Mouse (Mus musculus) bone marrow, adult 2 months (tissue): Measurements from ENCODE around the gene Smok2b. TPM values are rescaled to one million over a fixed set of nuclear protein-coding genes. Genes with fewer than 3 reads are reported as not detected.
"Not testable (repeated sequence)": the region's sequence is repeated elsewhere in the genome, so short reads cannot be mapped to it uniquely, and the experiment has no call there.

ENCODE experiments used
- H3K27ac ChIP-seq: fragments of 200-500 bp; 2 replicates; pipeline ENCODE4 v1.5.1; 2012; ENCODE audit warnings: low read depth, mild to moderate bottlenecking, control low read depth, inconsistent platforms, low read length; ENCODE audit not compliant: control insufficient read depth, poor library complexity, insufficient read depth
- H3K4me1 ChIP-seq: fragments of 200-500 bp; 2 replicates; pipeline ENCODE4 v1.6.1; 2011; ENCODE audit warnings: low read length; ENCODE audit not compliant: control insufficient read depth, insufficient read depth
- H3K4me3 ChIP-seq: fragments of 200-500 bp; replicated peaks from 2 replicates; pipeline ENCODE3; 2011; ENCODE audit warnings: mild to moderate bottlenecking, low read depth, low read length, control low read depth; ENCODE audit not compliant: control insufficient read depth
- CTCF ChIP-seq: fragments of 200-500 bp; IDR thresholded peaks from 2 replicates; pipeline ENCODE4 v1.5.1; 2011; ENCODE audit warnings: low read length, control low read depth; ENCODE audit not compliant: control insufficient read depth, insufficient read depth
- POLR2A ChIP-seq: fragments of 200-500 bp; IDR thresholded peaks from 2 replicates; pipeline ENCODE4 v1.6.1; 2011; ENCODE audit warnings: low read depth, mild to moderate bottlenecking, control low read depth, low read length, borderline replicate concordance; ENCODE audit not compliant: control insufficient read depth
- WGBS: fragments of 180-500 bp; shearing (Covaris S2); methylation state at CpG from one replicate; pipeline ENCODE4 v1.1.7; 2018; 5-methylcytosine and 5-hydroxymethylcytosine counted together
- polyA plus RNA-seq: library from polyadenylated mRNA; stranded (reverse); fragments of >200 nt; gene quantifications from 2 replicates; pipeline ENCODE4 v1.2.4, GENCODE M21; 2011; ENCODE audit warnings: low replicate concordance; ENCODE audit not compliant: missing spikeins, insufficient read depth, insufficient read length

Gene Smok2b
- polyA plus RNA-seq, 1 experiment, result not detected

DNA sequence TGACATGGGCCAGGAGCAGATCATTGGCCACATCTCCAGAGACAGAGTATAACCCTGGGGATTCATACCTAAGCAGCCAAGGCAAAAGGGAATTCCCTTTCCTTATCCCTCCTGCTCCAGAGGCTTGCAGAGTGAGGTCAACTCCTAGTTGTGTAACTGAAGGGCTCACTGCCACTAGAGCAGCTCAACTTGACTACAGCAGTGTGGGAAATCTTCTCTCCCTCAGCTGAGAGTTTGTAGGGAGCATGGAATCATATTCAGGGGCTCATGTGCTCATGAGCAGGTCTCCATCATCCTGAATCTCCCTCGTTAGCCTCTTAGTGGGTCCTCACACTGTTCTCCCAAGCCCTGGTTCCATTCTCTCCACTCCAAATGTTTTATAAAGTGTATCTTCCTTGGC lies 24.8 kb upstream of the Smok2b start:
- not testable (repeated sequence) for H3K4me1 ChIP-seq, H3K27ac ChIP-seq, H3K4me3 ChIP-seq
- WGBS, result 66% methylated on average over 1 of the region's 1 CpGs

DNA sequence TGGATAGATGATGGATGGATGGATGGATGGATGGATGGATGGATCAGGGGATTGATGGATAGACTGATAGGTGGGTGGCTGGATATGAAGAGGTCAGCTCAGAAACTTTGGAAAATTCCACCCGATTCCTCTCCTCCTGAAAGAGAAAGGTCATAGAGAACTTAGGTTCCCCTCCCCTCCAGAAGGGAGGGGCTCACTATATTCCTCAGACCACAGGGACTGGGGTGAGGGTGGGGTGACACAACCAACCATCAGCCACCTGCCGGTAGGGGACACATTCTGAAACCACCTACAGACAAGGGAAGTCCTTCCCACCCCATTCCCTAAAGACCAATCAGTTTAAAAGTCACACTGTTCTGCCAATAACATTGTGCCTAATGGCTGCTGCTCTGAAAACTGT lies 23.6 kb upstream of the Smok2b start:
- WGBS, result 82% methylated on average over 2 of the region's 2 CpGs
- no peaks in the 10 kb centered on the region for H3K4me1 ChIP-seq
- TF ChIP-seq POLR2A (no peak), CTCF (no peak)

DNA sequence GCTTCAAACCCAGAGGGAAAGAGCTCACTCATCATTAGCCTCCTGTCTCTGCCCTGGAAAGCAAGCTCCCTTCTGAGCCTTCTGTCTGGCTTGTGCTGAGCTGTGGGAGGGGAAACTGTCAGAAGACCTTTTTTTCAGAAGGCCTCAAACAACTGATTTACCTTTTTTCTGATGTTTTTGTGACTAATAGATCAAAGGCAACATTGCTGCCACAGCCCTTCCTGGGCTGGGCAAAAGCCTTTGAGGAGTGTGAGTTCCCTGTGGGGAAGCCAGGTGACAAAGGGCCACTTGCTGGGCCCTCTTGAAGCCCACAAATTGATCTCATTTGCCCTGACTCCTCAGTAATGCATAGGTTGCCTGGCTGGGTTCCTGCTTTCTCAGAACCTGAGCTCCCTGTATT lies 21.6 kb upstream of the Smok2b start:
- not testable (repeated sequence) for H3K4me3 ChIP-seq, H3K27ac ChIP-seq, H3K4me1 ChIP-seq

More for the DNA sequence above, 23.6 kb upstream of the Smok2b start:
- Histone ChIP-seq H3K27ac (no peak overlapping the region), H3K4me3 (no peak overlapping the region)

DNA sequence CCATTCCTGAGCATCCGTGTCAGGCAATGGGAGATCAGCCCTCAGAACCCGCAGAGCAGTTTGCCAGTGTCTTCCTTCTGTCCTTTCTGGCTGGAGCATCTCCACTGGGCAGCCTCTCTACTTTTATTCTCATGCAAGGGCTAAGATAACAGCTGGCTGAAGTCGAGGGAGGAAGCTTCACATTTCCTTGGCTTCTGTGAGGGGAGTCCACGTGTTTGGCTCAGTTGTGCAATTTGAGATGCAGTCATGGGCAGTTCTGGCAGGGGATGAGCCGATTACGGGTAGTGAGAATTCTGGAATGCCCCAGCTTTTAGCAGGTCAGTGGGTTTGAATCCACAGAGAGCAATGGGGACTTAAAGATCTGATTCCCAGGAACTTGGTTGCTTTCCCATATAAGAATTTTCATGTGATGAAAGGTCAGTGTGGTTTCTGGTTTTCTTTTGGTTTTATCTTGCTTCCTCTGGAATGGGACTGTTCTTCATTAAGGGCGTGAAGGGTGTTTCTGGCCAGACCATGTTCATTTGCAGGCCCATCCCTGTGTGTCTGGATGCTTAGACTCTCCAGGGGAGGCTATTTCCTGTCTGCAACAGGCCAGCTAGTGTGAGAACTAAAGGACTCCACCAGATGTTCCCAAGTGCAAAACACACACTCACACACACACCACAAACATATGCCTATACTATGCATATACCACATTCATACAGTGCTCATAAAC lies 17.8 kb upstream of the Smok2b start:
- Histone ChIP-seq H3K27ac (no peak overlapping the region), H3K4me3 (no peak overlapping the region), H3K4me1 (no peaks in the 10 kb centered on the region)
- 60% methylated on average over 7 of the region's 7 CpGs for WGBS
- no peak for TF ChIP-seq CTCF
- TF ChIP-seq POLR2A, result no peak

DNA sequence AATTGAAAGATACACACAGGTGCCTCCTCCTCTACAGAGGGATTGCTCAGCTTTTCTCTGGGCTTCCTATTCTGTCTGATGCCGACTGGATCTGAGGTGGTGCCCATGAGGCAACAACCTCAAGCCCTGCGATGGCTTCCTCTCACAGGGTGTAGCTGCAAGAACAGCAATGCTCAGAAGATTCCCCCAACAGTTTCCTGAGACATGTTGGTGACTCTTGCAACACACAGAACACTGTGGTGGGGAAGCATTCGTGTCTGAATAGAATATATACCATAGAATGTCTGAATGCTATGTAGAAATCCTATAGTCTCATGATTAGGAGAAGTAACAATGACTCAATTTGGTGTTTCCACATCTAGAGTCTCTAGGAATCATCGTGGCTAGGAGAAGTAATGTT lies 15.9 kb upstream of the Smok2b start:
- WGBS, result 43% methylated on average over 4 of the region's 4 CpGs
- Histone ChIP-seq H3K27ac (no peak overlapping the region), H3K4me1 (no peaks in the 10 kb centered on the region), H3K4me3 (no peak overlapping the region)
- no peak for TF ChIP-seq CTCF

DNA sequence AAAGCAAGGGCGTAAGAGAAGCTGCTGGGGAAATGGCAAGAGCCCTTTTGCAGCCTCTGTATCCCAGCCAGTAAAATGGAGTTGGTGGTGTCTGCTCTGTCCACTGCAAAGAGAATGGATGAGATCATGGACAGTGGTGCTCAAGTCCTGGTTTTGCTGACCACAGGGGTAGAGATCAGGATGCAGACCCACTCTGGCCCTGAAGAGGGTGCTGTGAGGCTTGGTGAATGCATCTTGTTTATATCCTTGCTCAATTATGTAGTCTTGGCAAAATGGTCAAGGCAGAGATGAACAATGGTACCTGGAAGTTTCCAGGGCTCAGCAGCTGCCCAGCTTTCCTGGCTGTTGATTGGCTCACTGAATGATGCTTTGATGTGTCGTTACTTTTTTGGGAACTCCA lies 14.5 kb upstream of the Smok2b start:
- WGBS, result 71% methylated on average over 2 of the region's 2 CpGs
- H3K4me1 ChIP-seq, result no peaks in the 10 kb centered on the region
- TF ChIP-seq POLR2A, result no peak
- no peak for TF ChIP-seq CTCF
- no peak overlapping the region for H3K4me3 ChIP-seq
- no peak overlapping the region for H3K27ac ChIP-seq

DNA sequence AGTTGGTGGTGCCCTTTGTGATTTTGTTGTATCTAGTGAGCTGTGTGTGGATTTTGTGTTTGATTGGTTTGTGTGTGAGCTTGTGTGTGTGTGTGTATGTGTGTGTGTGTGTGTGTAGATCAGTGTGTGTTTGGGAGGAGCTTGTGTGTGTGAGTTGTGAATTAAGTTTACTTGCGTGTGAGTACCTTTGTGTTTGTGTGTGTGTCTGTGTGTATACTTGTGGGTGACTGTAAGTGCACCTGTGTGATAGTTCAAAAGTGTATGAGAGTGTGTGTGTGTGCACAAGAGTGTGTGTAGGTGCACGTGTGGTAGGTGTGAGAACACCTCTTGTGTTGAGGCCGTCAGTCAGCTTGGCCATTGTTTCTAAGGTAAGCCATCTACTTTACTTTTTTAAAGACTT lies 9.2 kb upstream of the Smok2b start, which contains the start of gene Smok2a:
Smok2a (plus strand) TSS at position 301 of the 400 bp plus-strand sequence.
- TF ChIP-seq CTCF, result no peak
- no peak for TF ChIP-seq POLR2A
- Histone ChIP-seq H3K27ac (no peak within 1 kb of the TSS), H3K4me3 (no peak within 1 kb of the TSS), H3K4me1 (no peaks in the 10 kb centered on the region)
- WGBS, result 78% methylated on average over 3 of the region's 3 CpGs

DNA sequence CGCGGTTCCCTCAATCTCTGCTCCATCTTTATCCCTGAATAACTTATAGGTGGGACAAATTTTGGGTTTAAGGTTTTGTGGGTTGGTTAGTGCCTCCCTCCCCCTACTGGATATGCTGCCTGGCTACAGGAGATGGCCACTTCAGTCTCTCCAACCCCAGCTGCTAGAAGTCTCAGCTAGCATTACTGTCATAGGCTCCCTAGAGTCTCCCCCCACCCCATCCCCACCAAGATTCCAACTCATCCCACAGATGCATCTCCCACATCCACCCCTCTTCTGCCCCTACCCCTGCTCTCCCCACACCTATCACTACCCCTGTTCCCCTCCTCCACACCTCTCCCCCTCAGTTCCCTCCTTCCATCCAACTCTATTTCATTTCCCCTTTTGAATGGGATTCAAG lies 8.1 kb upstream of the Smok2b start:
- H3K4me3 ChIP-seq, H3K27ac ChIP-seq, H3K4me1 ChIP-seq: not testable (repeated sequence)
- WGBS, result 75% methylated on average over 2 of the region's 2 CpGs

DNA sequence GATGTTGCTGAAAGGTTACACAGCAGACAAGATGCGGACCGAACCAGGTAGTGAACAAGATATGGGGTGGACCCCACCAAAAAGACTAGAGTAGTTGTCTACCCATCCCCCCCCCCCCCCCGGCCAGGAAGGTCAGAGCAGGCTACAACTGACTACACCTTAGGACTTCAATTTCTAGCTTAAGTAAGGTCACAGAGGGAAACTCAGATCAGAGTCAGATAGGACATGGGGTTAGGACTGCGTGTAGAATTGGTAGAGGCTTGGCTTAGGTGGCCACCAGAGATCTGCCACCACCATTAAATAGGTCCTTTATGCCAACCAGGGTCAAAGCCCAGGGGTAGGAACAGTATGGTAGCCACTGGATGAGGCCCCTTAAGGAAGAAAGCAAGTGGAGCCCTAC lies 9.4 kb downstream of the Smok2b start:
- H3K27ac ChIP-seq, H3K4me1 ChIP-seq, H3K4me3 ChIP-seq: not testable (repeated sequence)
- 78% methylated on average over 4 of the region's 4 CpGs for WGBS

DNA sequence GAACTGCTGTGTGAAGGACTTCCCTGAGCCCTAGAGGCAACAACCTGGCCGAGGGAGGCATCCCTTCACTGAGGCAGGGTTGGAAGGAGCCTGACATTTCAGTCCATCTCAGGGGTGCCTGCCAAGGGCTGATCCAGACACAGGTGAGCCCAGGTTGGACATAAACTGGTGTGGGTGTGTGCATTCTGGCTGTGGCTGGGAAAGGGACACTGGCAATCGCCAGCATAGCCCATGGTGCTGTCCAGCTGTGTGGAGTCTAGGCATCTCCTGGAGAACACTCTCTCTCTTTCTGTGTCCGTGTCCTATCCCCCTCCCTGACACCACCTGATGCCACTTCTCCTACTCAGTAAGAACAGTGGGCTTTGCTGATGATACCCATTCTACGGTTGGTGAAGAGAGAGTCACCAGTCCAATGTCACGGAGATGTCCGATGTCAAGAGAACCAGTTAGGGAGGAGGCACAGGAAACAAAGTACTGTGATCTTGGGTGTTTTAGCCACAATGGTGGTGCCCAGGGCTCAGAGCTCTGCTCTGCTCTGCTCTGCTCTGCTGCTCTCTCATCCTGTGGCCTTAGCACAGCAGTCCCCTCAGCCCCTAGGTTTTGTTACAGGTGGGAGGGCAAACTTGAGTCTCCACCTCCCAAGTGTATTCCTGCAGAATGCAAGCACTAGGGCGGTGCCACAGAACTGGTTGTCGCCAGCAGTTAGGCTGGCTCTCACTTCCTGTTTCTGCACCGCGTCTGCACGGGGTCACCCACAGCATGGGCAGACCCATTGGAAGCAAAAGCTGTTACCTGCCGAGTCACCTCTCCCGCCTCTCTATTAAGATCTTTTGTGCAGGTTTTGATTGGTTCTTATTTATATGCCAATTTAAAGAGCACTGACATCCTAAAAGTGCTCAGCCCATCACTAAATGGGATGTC lies 11.0 kb downstream of the Smok2b start:
- H3K4me3 ChIP-seq, H3K27ac ChIP-seq, H3K4me1 ChIP-seq: not testable (repeated sequence)
- 80% methylated on average over 7 of the region's 13 CpGs for WGBS

DNA sequence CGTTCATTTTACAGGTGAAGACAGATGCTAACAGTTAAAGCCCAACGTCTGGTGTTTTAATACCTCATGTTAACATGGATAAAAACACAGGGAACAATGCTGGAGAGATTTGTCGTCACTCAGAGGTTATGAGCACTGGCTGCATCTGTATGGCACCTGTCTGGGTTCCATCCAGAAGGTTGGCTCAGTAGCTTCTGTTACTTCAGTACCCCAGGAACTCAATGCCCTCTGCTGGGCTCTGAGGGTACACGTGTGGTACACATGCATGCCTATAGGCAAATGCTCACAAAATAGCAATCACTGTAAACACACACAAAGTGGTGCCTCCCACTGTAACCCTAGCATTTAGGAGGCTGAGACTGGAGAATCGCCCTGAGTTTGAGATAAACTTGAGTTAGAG lies 24.7 kb downstream of the Smok2b start:
- not testable (repeated sequence) for H3K4me3 ChIP-seq, H3K27ac ChIP-seq, H3K4me1 ChIP-seq
- 50% methylated on average over 1 of the region's 5 CpGs for WGBS
